Mouse (Mus musculus) adrenal gland, adult 8-10 months (tissue): ENCODE measurements around the gene Mapkapk3. TPM values are rescaled to one million over a fixed set of nuclear protein-coding genes. Genes with fewer than 3 reads are reported as not detected.

Source experiments
- DNase-seq: peaks from one replicate; pipeline ENCODE4 v3.0.0; 2022
- total RNA-seq, 4 experiments: library from RNA; stranded (reverse); gene quantifications; 2 replicates each; pipeline ENCODE4 v1.2.4; 2022

The Mapkapk3 gene
- total RNA-seq, result 10 to 100 TPM; 32.7 to 41.4 (median 34.9) TPM

GRCm38 (mm10) chr9:107289211-107290076 is at the start of gene Mapkapk3:
Gene Mapkapk3 (minus strand): TSS chr9:107289877.
- peak; percentile 87 for DNase-seq

- peak; percentile 41 for DNase-seq
Measured at GRCm38 (mm10) chr9:107338172-107338883, 48.7 kb upstream of the Mapkapk3 start, which contains the start of gene Hemk1. Gene Hemk1 (minus strand): TSS chr9:107338350.

GRCm38 (mm10) chr9:107336386-107336785 is 46.7 kb upstream of the Mapkapk3 start:
- DNase-seq, result no peak

GRCm38 (mm10) chr9:107335909-107336308 is 46.2 kb upstream of the Mapkapk3 start:
- DNase-seq, result peak; percentile 53

GRCm38 (mm10) chr9:107335046-107335445 is 45.4 kb upstream of the Mapkapk3 start:
- DNase-seq, result no peak

- DNase-seq, result no peak
Measured at GRCm38 (mm10) chr9:107334356-107334755, 44.7 kb upstream of the Mapkapk3 start.

- no peak for DNase-seq
Measured at GRCm38 (mm10) chr9:107333686-107334085, 44.0 kb upstream of the Mapkapk3 start.

- no peak for DNase-seq
Measured at GRCm38 (mm10) chr9:107330791-107331190, 41.1 kb upstream of the Mapkapk3 start.

GRCm38 (mm10) chr9:107327879-107328620 is 38.4 kb upstream of the Mapkapk3 start:
- DNase-seq, result no peak

- DNase-seq, result no peak
Measured at GRCm38 (mm10) chr9:107325904-107326303, 36.2 kb upstream of the Mapkapk3 start.

- no peak for DNase-seq
Measured at GRCm38 (mm10) chr9:107324799-107325561, 35.3 kb upstream of the Mapkapk3 start.

- DNase-seq, result no peak
Measured at GRCm38 (mm10) chr9:107323558-107323957, 33.9 kb upstream of the Mapkapk3 start.

- no peak for DNase-seq
Measured at GRCm38 (mm10) chr9:107322461-107323050, 32.9 kb upstream of the Mapkapk3 start.

- no peak for DNase-seq
Measured at GRCm38 (mm10) chr9:107315791-107316190, 26.1 kb upstream of the Mapkapk3 start.

- no peak for DNase-seq
Measured at GRCm38 (mm10) chr9:107313926-107314325, 24.2 kb upstream of the Mapkapk3 start.

GRCm38 (mm10) chr9:107312811-107313584 is 23.3 kb upstream of the Mapkapk3 start:
- DNase-seq, result no peak

- peak; percentile 61 for DNase-seq
Measured at GRCm38 (mm10) chr9:107309600-107309999, 19.9 kb upstream of the Mapkapk3 start.

- DNase-seq, result no peak
Measured at GRCm38 (mm10) chr9:107309171-107309570, 19.5 kb upstream of the Mapkapk3 start.

- DNase-seq, result no peak
Measured at GRCm38 (mm10) chr9:107308346-107309000, 18.8 kb upstream of the Mapkapk3 start.

- DNase-seq, result peak; percentile 72
Measured at GRCm38 (mm10) chr9:107307886-107308285, 18.2 kb upstream of the Mapkapk3 start.
